Mouse (Mus musculus) liver, embryonic 14.5 days (tissue): ENCODE data around the gene Catspere2. TPM values are rescaled to one million over a fixed set of nuclear protein-coding genes. Genes with fewer than 3 reads are reported as not detected.
A peak's percentile ranks its signal among the peaks of the same experiment; 100 is the strongest.
"Not testable (repeated sequence)": the region's sequence is repeated elsewhere in the genome, so short reads cannot be mapped to it uniquely, and the experiment has no call there.

Source experiments
- ATAC-seq: fragments of 200-750 bp; cut with Nextera tagmentation; 2 replicates; pipeline ENCODE4 v1.8.0; 2017; ENCODE audit warnings: moderate number of reproducible peaks, mild to moderate bottlenecking, moderate library complexity; ENCODE audit not compliant: insufficient read depth
- DNase-seq, 3 experiments: peaks; one replicate each; pipeline ENCODE4 v3.0.0-alpha.2; 2012 to 2013; ENCODE audit warnings: low read depth in 3 of 3, low spot score in 3 of 3
- H3K27ac ChIP-seq: fragments of 300-500 bp; sonication (generic); 2 replicates; pipeline ENCODE4 v1.5.1; 2014; ENCODE audit warnings: moderate library complexity, mild to moderate bottlenecking, control low read depth, inconsistent platforms
- H3K27me3 ChIP-seq: fragments of 300-500 bp; sonication (generic); 2 replicates; pipeline ENCODE4 v1.6.1; 2014; ENCODE audit warnings: mild to moderate bottlenecking, low read length, moderate library complexity; ENCODE audit not compliant: control insufficient read depth, insufficient read depth
- H3K36me3 ChIP-seq: fragments of 300-500 bp; sonication (generic); replicated peaks from 2 replicates; pipeline ENCODE4 v1.6.1; 2014; ENCODE audit warnings: low read depth; ENCODE audit not compliant: control insufficient read depth, insufficient read depth
- H3K4me1 ChIP-seq, 2 experiments: fragments of 200-500 bp in 1 of 2; fragments of 300-500 bp in 1 of 2; sonication (generic) in 1 of 2; replicated peaks; 2 replicates each; pipeline ENCODE4 v1.6.1; 2012 to 2014; ENCODE audit warnings: antibody characterized with exemption in 1 of 2, inconsistent platforms in 1 of 2, low read length in 1 of 2; ENCODE audit not compliant: control insufficient read depth in 2 of 2, insufficient read depth in 2 of 2
- H3K4me2 ChIP-seq: fragments of 300-500 bp; sonication (generic); 2 replicates; pipeline ENCODE4 v1.6.1; 2014; ENCODE audit warnings: low read depth, mild to moderate bottlenecking, control low read depth, moderate library complexity
- H3K4me3 ChIP-seq, 2 experiments: fragments of 200-500 bp in 1 of 2; fragments of 300-500 bp in 1 of 2; sonication (generic) in 1 of 2; 2 replicates each; pipeline ENCODE4 v1.5.1; 2012 to 2014; ENCODE audit warnings: low read depth in 2 of 2, low read length in 2 of 2, mild to moderate bottlenecking in 2 of 2, control low read depth in 1 of 2, inconsistent platforms in 1 of 2, moderate library complexity in 1 of 2; ENCODE audit not compliant: insufficient read depth in 1 of 2
- H3K9ac ChIP-seq: fragments of 300-500 bp; sonication (generic); replicated peaks from 2 replicates; pipeline ENCODE4 v1.6.1; 2014; ENCODE audit warnings: mild to moderate bottlenecking, control low read depth, moderate library complexity
- H3K9me3 ChIP-seq: fragments of 300-500 bp; sonication (generic); 2 replicates; pipeline ENCODE4 v1.6.1; 2016; ENCODE audit warnings: low read length, mixed read lengths; ENCODE audit not compliant: control insufficient read depth
- CTCF ChIP-seq: IDR thresholded peaks from 2 replicates; pipeline ENCODE4 v1.5.1; 2016; ENCODE audit warnings: antibody characterized with exemption, low read depth, control low read depth
- EP300 ChIP-seq: IDR thresholded peaks from 2 replicates; pipeline ENCODE4 v1.6.1; 2016; ENCODE audit warnings: antibody characterized with exemption, low read depth
- WGBS: fragments of 180-500 bp; shearing (Covaris S2); extraction: QIAGEN DNeasy Blood & Tissue Kit; methylation state at CpG from one replicate; pipeline ENCODE4 v1.1.7; 2014; ENCODE audit not compliant: insufficient replicate concordance; 5-methylcytosine and 5-hydroxymethylcytosine counted together
- polyA plus RNA-seq, 2 experiments: library from polyadenylated mRNA; depleted of rRNA in 1 of 2; stranded (reverse) in 1 of 2; unstranded in 1 of 2; fragments of >200 nt; fragmentation: Nextera tagmentation in 1 of 2; extraction: Ambion mirVana in 1 of 2; gene quantifications; 2 replicates each; pipeline versions ENCODE4 v1.2.1 to v1.2.3; 2012 to 2014

The Catspere2 gene
- polyA plus RNA-seq (2012; rRNA removed) (not detected in 2 replicates), polyA plus RNA-seq (2014; fragmentation: Nextera tagmentation; extraction: Ambion mirVana) (0.06 TPM in 1 of 2 replicates, not detected in the other)

- not testable (repeated sequence) for H3K9me3 ChIP-seq, H3K27ac ChIP-seq, H3K27me3 ChIP-seq, H3K36me3 ChIP-seq, H3K4me1 ChIP-seq
- ATAC-seq, result peak; percentile 98
- H3K4me3 ChIP-seq, result peak within 1 kb of the TSS; percentile 63 to 68
- H3K9ac ChIP-seq, result peak within 1 kb of the TSS; percentile 54
- WGBS, result under 1% methylated on average over 21 of the region's 21 CpGs
- peak within 1 kb of the TSS; percentile 69 for H3K4me2 ChIP-seq
- DNase-seq, result peak; percentile 64 to 68 (median 65)
Measured at GRCm38 (mm10) chr1:177983024-177983450, at the start of gene Catspere2. TSS of gene Catspere2 (plus strand) at chr1:177983423.

GRCm38 (mm10) chr1:177940422-177940977 lies 42.7 kb upstream of the Catspere2 start:
- not testable (repeated sequence) for H3K4me3 ChIP-seq, H3K4me2 ChIP-seq, H3K36me3 ChIP-seq, H3K9ac ChIP-seq, H3K27me3 ChIP-seq, H3K4me1 ChIP-seq, H3K27ac ChIP-seq, ATAC-seq, H3K9me3 ChIP-seq, DNase-seq
- 0% methylated on average over 3 of the region's 4 CpGs for WGBS
- TF ChIP-seq CTCF, result peak; percentile 37; the same call in 1 of the 2 replicates

- DNase-seq (no peak), ATAC-seq (no peak)
- no peaks in the 10 kb centered on the region for H3K9me3 ChIP-seq
- H3K36me3 ChIP-seq, result no peaks in the 10 kb centered on the region
- H3K4me1 ChIP-seq, result peaks cover 0 to 2% of the 10 kb centered on the region in 2 experiments; a peak in 1 of 4 replicates
- WGBS, result 43% methylated on average over 1 of the region's 1 CpGs
- no peak overlapping the region for H3K27ac ChIP-seq
- H3K4me2 ChIP-seq, result no peak overlapping the region
- H3K4me3 ChIP-seq, result no peak overlapping the region
- TF ChIP-seq EP300, result no peak
- no peaks in the 10 kb centered on the region for H3K27me3 ChIP-seq
- H3K9ac ChIP-seq, result no peak overlapping the region
Measured at GRCm38 (mm10) chr1:177981276-177981675, 1.9 kb upstream of the Catspere2 start.

GRCm38 (mm10) chr1:177983582-177983981 lies 359 bp downstream of the Catspere2 start:
- not testable (repeated sequence) for H3K27ac ChIP-seq, H3K27me3 ChIP-seq, H3K36me3 ChIP-seq, H3K9me3 ChIP-seq, DNase-seq, H3K4me1 ChIP-seq
- peak overlapping the region; percentile 63 to 68 for H3K4me3 ChIP-seq
- peak overlapping the region; percentile 69 for H3K4me2 ChIP-seq
- H3K9ac ChIP-seq, result peak overlapping the region; percentile 54
- peak; percentile 51 for ATAC-seq
- WGBS, result under 1% methylated on average over 22 of the region's 41 CpGs

GRCm38 (mm10) chr1:177984206-177984605 lies 983 bp downstream of the Catspere2 start:
- Histone ChIP-seq H3K4me1 (peaks cover 0 to 2% of the 10 kb centered on the region in 2 experiments; a peak in 1 of 4 replicates), H3K4me2 (peak overlapping the region; percentile 41; the same call in 1 of the 2 replicates), H3K4me3 (no peak overlapping the region), H3K9me3 (no peaks in the 10 kb centered on the region), H3K36me3 (no peaks in the 10 kb centered on the region), H3K27me3 (no peaks in the 10 kb centered on the region), H3K27ac (no peak overlapping the region), H3K9ac (no peak overlapping the region)
- no peak for DNase-seq
- ATAC-seq, result no peak
- 52% methylated on average over 9 of the region's 9 CpGs for WGBS
- no peak for TF ChIP-seq EP300
- no peak for TF ChIP-seq CTCF

GRCm38 (mm10) chr1:177987476-177987875 lies 4.3 kb downstream of the Catspere2 start:
- not testable (repeated sequence) for H3K4me3 ChIP-seq, H3K27me3 ChIP-seq, H3K4me2 ChIP-seq

More at GRCm38 (mm10) chr1:177987476-177987875, 4.3 kb downstream of the Catspere2 start:
- not testable (repeated sequence) for DNase-seq, H3K36me3 ChIP-seq, H3K4me1 ChIP-seq, H3K9ac ChIP-seq, H3K27ac ChIP-seq, H3K9me3 ChIP-seq, ATAC-seq
- 32% methylated on average over 1 of the region's 1 CpGs for WGBS
